Comparison of ENCODE assay signal across 8 mouse cellular contexts in the genomic region with DNA sequence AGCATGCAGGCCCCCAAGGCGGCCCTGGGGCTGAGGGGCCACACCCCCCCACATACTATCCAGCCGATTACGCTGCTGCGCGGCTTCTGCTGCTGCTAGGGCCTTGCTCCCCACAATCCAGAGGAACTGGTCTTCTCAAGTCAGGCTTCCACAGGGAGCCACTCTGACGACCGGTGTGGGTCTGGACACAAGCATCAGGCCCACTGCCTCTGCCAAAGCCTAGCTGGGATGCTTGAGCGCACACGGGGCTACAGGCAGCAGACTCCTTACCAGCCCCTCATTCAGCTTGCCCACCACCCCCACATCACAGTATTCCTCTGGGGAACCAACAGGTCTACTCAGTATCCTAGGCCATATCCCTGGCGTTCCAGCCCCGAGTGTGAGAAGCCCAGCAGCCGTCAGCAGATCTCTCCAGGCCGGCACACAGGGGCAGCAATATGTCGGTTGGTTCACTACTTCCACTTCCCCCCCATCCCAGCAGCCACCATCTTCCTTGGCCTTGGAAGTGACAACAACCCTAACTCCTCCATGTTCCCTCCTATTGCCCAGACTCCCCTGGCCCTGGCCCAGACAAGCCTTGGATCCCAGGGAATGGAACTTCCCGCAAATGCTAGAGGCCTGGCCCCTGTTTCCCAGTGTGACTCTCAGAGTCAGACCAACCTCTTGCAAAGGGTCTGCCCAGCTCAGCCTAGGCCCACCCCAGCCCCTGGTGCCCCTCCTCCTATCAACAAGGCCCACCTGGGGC. TPM values are rescaled to one million over a fixed set of nuclear protein-coding genes. Genes with fewer than 3 reads are reported as not detected.
A peak's percentile ranks its signal among the peaks of the same experiment; 100 is the strongest.
DNase-seq lines count a peak whose midpoint lies in the region; ATAC-seq lines count a peak whose summit lies in the region.

No protein-coding gene starts in this region.

- H3K36me3 ChIP-seq in embryonic facial prominence, embryonic 15.5 days = no peaks in the 10 kb centered on the region
- H3K36me3 ChIP-seq in hindbrain, embryonic 12.5 days = 0 out of 2 replicates have a peak, but pooled peaks cover 3% of the 10 kb centered on the region
- H3K36me3 ChIP-seq in liver, embryonic 11.5 days (ENCODE audit: control insufficient read depth, insufficient read depth, low read length) = peaks cover 2% of the 10 kb centered on the region; the same call in 1 of the 2 replicates
- H3K36me3 ChIP-seq in neural tube, embryonic 12.5 days = peaks cover 2% of the 10 kb centered on the region; the same call in 1 of the 2 replicates

- peak overlapping the region; percentile 82 for H3K4me3 ChIP-seq in embryonic facial prominence, embryonic 15.5 days (replicated peaks)
- peak overlapping the region; percentile 63 for H3K4me3 ChIP-seq in hindbrain, embryonic 12.5 days
- peak overlapping the region; percentile 89 for H3K4me3 ChIP-seq in liver, embryonic 11.5 days (ENCODE audit: low read depth, low read length)
- H3K4me3 ChIP-seq in neural tube, embryonic 12.5 days = peak overlapping the region; percentile 90

- no peaks in the 10 kb centered on the region for H3K27me3 ChIP-seq in embryonic facial prominence, embryonic 15.5 days
- no peaks in the 10 kb centered on the region for H3K27me3 ChIP-seq in hindbrain, embryonic 12.5 days
- H3K27me3 ChIP-seq in liver, embryonic 11.5 days (replicated peaks; ENCODE audit: control insufficient read depth, insufficient read depth, low read length) = no peaks in the 10 kb centered on the region
- no peaks in the 10 kb centered on the region for H3K27me3 ChIP-seq in neural tube, embryonic 12.5 days (replicated peaks)

- intact Hi-C loops in left cerebral cortex, postnatal 25 days (cut with DNase I) = no loop called here

- peak overlapping the region; percentile 94 for H3K27ac ChIP-seq in embryonic facial prominence, embryonic 15.5 days (replicated peaks)
- peak overlapping the region; percentile 97 for H3K27ac ChIP-seq in hindbrain, embryonic 12.5 days
- H3K27ac ChIP-seq in liver, embryonic 11.5 days (ENCODE audit: low read depth, low read length) = peak overlapping the region; percentile 90
- peak overlapping the region; percentile 96 for H3K27ac ChIP-seq in neural tube, embryonic 12.5 days

- H3K9ac ChIP-seq in embryonic facial prominence, embryonic 15.5 days = peak overlapping the region; percentile 94
- peak overlapping the region; percentile 87 for H3K9ac ChIP-seq in hindbrain, embryonic 12.5 days
- peak overlapping the region; percentile 96 for H3K9ac ChIP-seq in liver, embryonic 11.5 days (ENCODE audit: low read depth, low read length)
- peak overlapping the region; percentile 93 for H3K9ac ChIP-seq in neural tube, embryonic 12.5 days

- H3K9me3 ChIP-seq in embryonic facial prominence, embryonic 15.5 days (replicated peaks) = no peaks in the 10 kb centered on the region
- H3K9me3 ChIP-seq in hindbrain, embryonic 12.5 days (replicated peaks) = no peaks in the 10 kb centered on the region
- no peaks in the 10 kb centered on the region for H3K9me3 ChIP-seq in liver, embryonic 11.5 days (ENCODE audit: control insufficient read depth, low read length)
- no peaks in the 10 kb centered on the region for H3K9me3 ChIP-seq in neural tube, embryonic 12.5 days

- H3K4me1 ChIP-seq in embryonic facial prominence, embryonic 15.5 days = peaks cover 63% of the 10 kb centered on the region
- peaks cover 78% of the 10 kb centered on the region for H3K4me1 ChIP-seq in hindbrain, embryonic 12.5 days
- H3K4me1 ChIP-seq in liver, embryonic 11.5 days (replicated peaks; ENCODE audit: control insufficient read depth, insufficient read depth, low read length) = peaks cover 48% of the 10 kb centered on the region
- H3K4me1 ChIP-seq in neural tube, embryonic 12.5 days = peaks cover 82% of the 10 kb centered on the region

- DNase-seq in frontal cortex, adult 2 months (ENCODE audit: extremely low spot score in 1 of 2, low spot score in 1 of 2) = no peak
- peak; percentile 65 for DNase-seq in liver, embryonic 11.5 days (ENCODE audit: low spot score)
- no peak for DNase-seq in left cerebral cortex, postnatal 25 days (ENCODE audit: low spot score in 2 of 2)

- ATAC-seq in frontal cortex, adult (ENCODE audit: low TSS enrichment) = peak; percentile 5; the same call in 1 of the 2 replicates
- peak; percentile 15 for ATAC-seq in CD4-positive, CD25-positive, alpha-beta regulatory T cell, adult 4 months
- no peak for ATAC-seq in embryonic facial prominence, embryonic 15.5 days (ENCODE audit: insufficient number of reproducible peaks, low FRiP score, low TSS enrichment, low read depth)
- no peak for ATAC-seq in hindbrain, embryonic 12.5 days (ENCODE audit: low FRiP score)
- peak; percentile 19 for ATAC-seq in liver, embryonic 11.5 days (replicated peaks; ENCODE audit: low FRiP score)
- ATAC-seq in neural tube, embryonic 12.5 days (ENCODE audit: low FRiP score, low read depth) = no peak

- H3K4me2 ChIP-seq in embryonic facial prominence, embryonic 15.5 days (replicated peaks) = peak overlapping the region; percentile 95
- H3K4me2 ChIP-seq in hindbrain, embryonic 12.5 days (replicated peaks) = peak overlapping the region; percentile 99
- peak overlapping the region; percentile 97 for H3K4me2 ChIP-seq in liver, embryonic 11.5 days
- peak overlapping the region; percentile 99 for H3K4me2 ChIP-seq in neural tube, embryonic 12.5 days (replicated peaks)

- WGBS in embryonic facial prominence, embryonic 15.5 days = 2% methylated on average over 15 of the region's 15 CpGs
- WGBS in hindbrain, embryonic 12.5 days = under 1% methylated on average over 15 of the region's 15 CpGs
- WGBS in liver, embryonic 11.5 days = 1% methylated on average over 15 of the region's 15 CpGs
- WGBS in neural tube, embryonic 12.5 days = 1% methylated on average over 15 of the region's 15 CpGs

RNA-seq across cellular contexts. Expression of a gene that starts 1.3 kb away (rescaled TPM):
- polyA plus RNA-seq in frontal cortex, adult 2 months (2012; rRNA removed) = 334 and 351 TPM in 2 replicates
- polyA plus RNA-seq in CD4-positive, CD25-positive, alpha-beta regulatory T cell, adult 4 months (2017; shearing (Covaris generic)) = 100 to 1,000 TPM; 120 to 139 TPM
- 458 and 459 TPM in 2 replicates for polyA plus RNA-seq in embryonic facial prominence, embryonic 15.5 days (2015; fragmentation: Nextera tagmentation; extraction: Ambion mirVana)
- 516 and 531 TPM in 2 replicates for polyA plus RNA-seq in hindbrain, embryonic 12.5 days (2016; fragmentation: Nextera tagmentation; extraction: Ambion mirVana)
- 217 and 233 TPM in 2 replicates for polyA plus RNA-seq in liver, embryonic 11.5 days (2014; fragmentation: Nextera tagmentation; extraction: Ambion mirVana)
- 465 and 488 TPM in 2 replicates for polyA plus RNA-seq in neural tube, embryonic 12.5 days (2016; fragmentation: Nextera tagmentation; extraction: Ambion mirVana)
- total RNA-seq in left cerebral cortex, postnatal 25 days (2021) = 100 to 1,000 TPM; 214 to 221 TPM

RNA-seq across cellular contexts. Expression of a gene that starts 24.8 kb away (rescaled TPM):
- polyA plus RNA-seq in frontal cortex, adult 2 months (2012; rRNA removed) = 2.1 and 3.4 TPM in 2 replicates
- polyA plus RNA-seq in CD4-positive, CD25-positive, alpha-beta regulatory T cell, adult 4 months (2017; shearing (Covaris generic)) = not detected
- 21.2 and 22.7 TPM in 2 replicates for polyA plus RNA-seq in embryonic facial prominence, embryonic 15.5 days (2015; fragmentation: Nextera tagmentation; extraction: Ambion mirVana)
- 5.1 TPM in 2 replicates for polyA plus RNA-seq in hindbrain, embryonic 12.5 days (2016; fragmentation: Nextera tagmentation; extraction: Ambion mirVana)
- 0.63 and 0.79 TPM in 2 replicates for polyA plus RNA-seq in liver, embryonic 11.5 days (2014; fragmentation: Nextera tagmentation; extraction: Ambion mirVana)
- polyA plus RNA-seq in neural tube, embryonic 12.5 days (2016; fragmentation: Nextera tagmentation; extraction: Ambion mirVana) = 4.7 and 4.8 TPM in 2 replicates
- total RNA-seq in left cerebral cortex, postnatal 25 days (2021) = 1 to 10 TPM; 3.4 to 3.5 TPM

RNA-seq across cellular contexts. Expression of a gene that starts 35.5 kb away (rescaled TPM):
- polyA plus RNA-seq in frontal cortex, adult 2 months (2012; rRNA removed) = 256 and 260 TPM in 2 replicates
- polyA plus RNA-seq in CD4-positive, CD25-positive, alpha-beta regulatory T cell, adult 4 months (2017; shearing (Covaris generic)) = not detected
- polyA plus RNA-seq in embryonic facial prominence, embryonic 15.5 days (2015; fragmentation: Nextera tagmentation; extraction: Ambion mirVana) = 3.7 and 4.2 TPM in 2 replicates
- polyA plus RNA-seq in hindbrain, embryonic 12.5 days (2016; fragmentation: Nextera tagmentation; extraction: Ambion mirVana) = 12.5 and 12.9 TPM in 2 replicates
- polyA plus RNA-seq in liver, embryonic 11.5 days (2014; fragmentation: Nextera tagmentation; extraction: Ambion mirVana) = 3.9 and 4.0 TPM in 2 replicates
- 12.8 and 14.1 TPM in 2 replicates for polyA plus RNA-seq in neural tube, embryonic 12.5 days (2016; fragmentation: Nextera tagmentation; extraction: Ambion mirVana)
- 10 to 100 TPM; 69.9 to 81.4 TPM for total RNA-seq in left cerebral cortex, postnatal 25 days (2021)

RNA-seq across cellular contexts. Expression of a gene that starts 45.7 kb away (rescaled TPM):
- polyA plus RNA-seq in frontal cortex, adult 2 months (2012; rRNA removed) = 0.15 and 0.28 TPM in 2 replicates
- 1 to 10 TPM in 1 of 2 experiments, not detected in 1; 1.6 TPM for polyA plus RNA-seq in CD4-positive, CD25-positive, alpha-beta regulatory T cell, adult 4 months (2017; shearing (Covaris generic))
- 1.9 and 3.4 TPM in 2 replicates for polyA plus RNA-seq in embryonic facial prominence, embryonic 15.5 days (2015; fragmentation: Nextera tagmentation; extraction: Ambion mirVana)
- 1.4 and 2.6 TPM in 2 replicates for polyA plus RNA-seq in hindbrain, embryonic 12.5 days (2016; fragmentation: Nextera tagmentation; extraction: Ambion mirVana)
- 4.7 and 5.0 TPM in 2 replicates for polyA plus RNA-seq in liver, embryonic 11.5 days (2014; fragmentation: Nextera tagmentation; extraction: Ambion mirVana)
- 1.3 and 2.3 TPM in 2 replicates for polyA plus RNA-seq in neural tube, embryonic 12.5 days (2016; fragmentation: Nextera tagmentation; extraction: Ambion mirVana)
- total RNA-seq in left cerebral cortex, postnatal 25 days (2021) = under 1 TPM; 0.18 to 0.21 TPM

RNA-seq across cellular contexts. Expression of a gene that starts 46.4 kb away (rescaled TPM):
- 17.5 and 18.8 TPM in 2 replicates for polyA plus RNA-seq in frontal cortex, adult 2 months (2012; rRNA removed)
- 10 to 100 TPM; 30.1 to 36.2 TPM for polyA plus RNA-seq in CD4-positive, CD25-positive, alpha-beta regulatory T cell, adult 4 months (2017; shearing (Covaris generic))
- 46.8 and 47.1 TPM in 2 replicates for polyA plus RNA-seq in embryonic facial prominence, embryonic 15.5 days (2015; fragmentation: Nextera tagmentation; extraction: Ambion mirVana)
- polyA plus RNA-seq in hindbrain, embryonic 12.5 days (2016; fragmentation: Nextera tagmentation; extraction: Ambion mirVana) = 19.5 and 21.9 TPM in 2 replicates
- polyA plus RNA-seq in liver, embryonic 11.5 days (2014; fragmentation: Nextera tagmentation; extraction: Ambion mirVana) = 219 and 230 TPM in 2 replicates
- polyA plus RNA-seq in neural tube, embryonic 12.5 days (2016; fragmentation: Nextera tagmentation; extraction: Ambion mirVana) = 20.6 and 23.3 TPM in 2 replicates
- total RNA-seq in left cerebral cortex, postnatal 25 days (2021) = 10 to 100 TPM; 11.1 to 13.3 TPM

Comparison
In these comparisons a context has a peak if more than half of its experiments do, and no peak if none do; other contexts are left out.
1. ATAC-seq: peak in frontal cortex, adult (single experiment), CD4-positive, CD25-positive, alpha-beta regulatory T cell, adult 4 months (single experiment) and liver, embryonic 11.5 days (single experiment); none in embryonic facial prominence, embryonic 15.5 days (single experiment), hindbrain, embryonic 12.5 days (single experiment) and neural tube, embryonic 12.5 days (single experiment).
2. RNA of a gene that starts 35.5 kb away (polyA plus RNA-seq): 256 to 260 TPM in frontal cortex, adult 2 months; 12.8 to 14.1 TPM in neural tube, embryonic 12.5 days, 12.5 to 12.9 TPM in hindbrain, embryonic 12.5 days, 3.7 to 4.2 TPM in embryonic facial prominence, embryonic 15.5 days, 3.9 to 4.0 TPM in liver, embryonic 11.5 days and not detected in CD4-positive, CD25-positive, alpha-beta regulatory T cell, adult 4 months; every median in the first group is over 10 times any median in the second.
3. Peak in every context shown above with its lines, with median percentiles within 50 percentile points of each other: H3K27ac ChIP-seq, H3K4me2 ChIP-seq, H3K4me3 ChIP-seq and H3K9ac ChIP-seq.